Mouse (Mus musculus) A20 (cell line): ENCODE measurements around the gene D430042O09Rik.

Experiments
- DNase-seq: peaks from one replicate; pipeline ENCODE4 v3.0.0-alpha.2; 2011; ENCODE audit warnings: low read depth, low spot score

D430042O09Rik gene

DNA sequence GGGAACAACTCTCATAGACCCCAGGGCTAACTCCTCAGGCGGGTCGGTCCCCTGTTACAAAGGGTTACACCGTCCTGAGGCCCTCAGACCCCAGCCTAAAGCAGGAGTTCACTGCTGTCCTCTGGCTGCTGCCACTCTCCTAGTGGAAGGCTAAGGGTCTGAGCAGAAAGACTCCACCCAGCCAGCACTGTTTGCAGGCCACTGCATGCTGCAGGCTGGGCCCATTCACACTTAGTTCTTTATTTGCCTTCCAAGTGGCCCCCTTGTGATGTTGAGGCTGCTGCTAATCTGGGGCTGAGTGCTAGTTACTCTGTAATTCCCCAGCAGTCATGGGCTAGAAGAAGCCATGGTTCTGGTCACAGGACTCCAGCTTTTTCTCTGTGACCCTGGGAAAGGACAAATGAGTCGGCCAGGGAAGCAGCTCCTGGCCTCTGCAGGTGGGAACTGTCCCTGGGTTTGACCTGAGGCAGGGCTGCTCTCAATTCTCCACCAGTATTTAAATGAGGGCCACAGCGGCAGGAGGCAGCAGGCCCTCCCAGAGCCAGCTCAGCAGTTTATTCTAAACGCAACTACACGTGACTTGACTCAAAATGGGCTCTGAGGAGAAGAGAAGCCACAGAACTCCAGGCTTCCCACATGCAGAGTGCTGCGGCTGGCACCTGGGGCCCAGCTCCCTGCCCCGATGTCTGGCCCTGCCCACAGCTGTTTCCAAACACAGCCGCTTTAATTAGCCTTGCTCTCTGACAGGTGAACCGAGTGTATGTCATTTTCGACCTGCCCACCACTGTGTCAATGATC lies 163.9 kb downstream of the D430042O09Rik start:
- DNase-seq, result no peak

DNA sequence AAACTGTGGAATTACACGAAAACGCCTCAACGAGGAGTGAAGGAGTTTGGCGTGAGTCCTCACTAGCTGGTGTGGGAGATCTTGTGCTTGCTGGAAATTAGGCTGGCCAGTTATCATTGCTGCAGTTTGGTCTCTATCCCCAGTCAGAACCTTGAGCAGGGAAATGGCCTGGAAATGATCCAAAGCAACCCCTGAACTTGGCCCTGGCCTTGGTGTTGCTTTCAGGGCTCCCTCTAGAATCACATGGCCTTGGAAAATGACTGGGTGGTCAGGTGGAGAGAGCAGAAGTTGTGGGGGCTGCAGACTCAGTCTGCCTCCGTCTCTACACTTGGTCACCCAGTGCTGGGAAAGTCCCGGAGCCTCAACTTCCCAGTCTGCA lies 164.5 kb downstream of the D430042O09Rik start:
- no peak for DNase-seq

DNA sequence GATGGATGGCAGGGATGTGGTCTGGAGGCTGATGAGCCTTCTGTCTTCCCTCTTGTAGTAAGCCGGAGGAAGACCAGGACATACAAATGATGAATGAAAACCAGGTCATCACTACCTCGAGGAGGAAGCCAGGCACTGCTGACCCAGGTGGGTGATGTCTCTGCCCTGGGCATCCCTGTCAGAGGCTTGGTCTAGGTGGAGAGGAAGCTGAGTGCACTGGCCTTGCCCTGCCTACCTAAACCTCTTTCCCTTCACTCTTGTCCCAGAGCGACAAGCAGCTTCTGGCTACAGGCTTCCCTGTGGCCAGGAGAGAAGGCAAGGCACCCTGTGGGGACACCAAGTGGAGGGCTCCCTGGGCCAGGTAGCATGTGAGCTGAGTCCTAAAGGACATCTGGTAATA lies 165.2 kb downstream of the D430042O09Rik start:
- DNase-seq, result no peak

DNA sequence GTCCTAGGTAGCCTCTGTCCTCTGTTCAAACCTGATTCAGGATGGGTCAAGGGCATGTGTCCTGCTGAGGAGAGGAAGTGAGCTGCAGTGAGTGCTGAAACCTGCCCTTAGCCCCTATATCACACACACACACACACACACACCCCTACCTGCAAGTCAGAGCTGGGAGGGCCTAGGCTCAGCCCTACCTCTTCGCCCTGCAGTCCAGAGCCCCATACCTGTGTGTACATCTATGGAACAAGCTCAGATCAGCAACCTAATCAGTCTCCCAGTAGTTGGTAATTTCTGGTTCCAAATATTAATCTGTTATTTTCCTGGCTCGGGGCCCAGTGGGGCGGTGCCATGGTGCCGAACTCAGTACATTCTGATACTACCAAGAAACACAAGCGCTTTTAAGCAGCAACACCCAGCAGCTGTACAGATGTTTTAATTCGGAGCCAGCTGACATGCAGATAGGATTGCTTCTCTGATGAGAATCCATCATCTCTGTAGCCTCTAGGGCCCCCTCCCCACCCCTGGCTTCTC lies 166.3 kb downstream of the D430042O09Rik start:
- DNase-seq, result no peak

DNA sequence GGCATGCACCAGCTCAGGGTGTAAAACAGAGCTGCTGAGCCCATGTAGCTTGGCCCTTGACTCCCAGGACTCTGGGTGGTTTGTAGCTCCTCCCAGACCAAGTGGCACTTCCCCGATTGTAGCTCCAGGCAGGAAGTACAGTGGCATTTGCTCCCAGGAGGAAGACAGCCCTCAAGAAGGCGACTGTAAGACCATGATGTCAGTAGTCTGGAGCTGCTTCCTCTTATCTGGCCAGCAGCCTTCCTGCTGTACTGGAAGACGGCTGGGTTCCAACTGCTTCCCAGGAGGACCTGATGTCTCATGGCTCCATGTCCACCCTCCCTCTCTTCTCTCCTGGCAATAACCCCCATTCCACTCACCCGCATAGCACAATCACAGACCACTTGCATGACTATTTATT lies 170.4 kb downstream of the D430042O09Rik start:
- no peak for DNase-seq

DNA sequence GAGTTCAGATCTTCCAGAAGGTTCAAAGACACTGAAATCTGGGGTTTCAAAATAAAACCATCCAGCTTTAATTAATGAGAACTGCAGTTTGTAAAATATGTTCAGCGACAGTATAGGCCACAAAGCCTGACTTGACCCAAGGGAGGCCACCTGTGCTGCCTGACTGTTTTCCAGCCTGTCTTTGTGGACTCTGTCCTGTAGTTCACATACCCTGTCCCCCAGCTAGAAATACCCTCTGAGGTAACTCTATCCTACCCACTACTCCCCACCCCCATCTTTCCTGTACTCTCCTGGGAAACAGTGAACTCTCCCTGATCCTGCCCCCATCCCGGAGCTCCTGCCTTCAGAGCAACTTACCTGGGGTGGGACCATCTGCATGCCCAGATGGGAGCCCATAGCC lies 175.5 kb downstream of the D430042O09Rik start:
- DNase-seq, result no peak

DNA sequence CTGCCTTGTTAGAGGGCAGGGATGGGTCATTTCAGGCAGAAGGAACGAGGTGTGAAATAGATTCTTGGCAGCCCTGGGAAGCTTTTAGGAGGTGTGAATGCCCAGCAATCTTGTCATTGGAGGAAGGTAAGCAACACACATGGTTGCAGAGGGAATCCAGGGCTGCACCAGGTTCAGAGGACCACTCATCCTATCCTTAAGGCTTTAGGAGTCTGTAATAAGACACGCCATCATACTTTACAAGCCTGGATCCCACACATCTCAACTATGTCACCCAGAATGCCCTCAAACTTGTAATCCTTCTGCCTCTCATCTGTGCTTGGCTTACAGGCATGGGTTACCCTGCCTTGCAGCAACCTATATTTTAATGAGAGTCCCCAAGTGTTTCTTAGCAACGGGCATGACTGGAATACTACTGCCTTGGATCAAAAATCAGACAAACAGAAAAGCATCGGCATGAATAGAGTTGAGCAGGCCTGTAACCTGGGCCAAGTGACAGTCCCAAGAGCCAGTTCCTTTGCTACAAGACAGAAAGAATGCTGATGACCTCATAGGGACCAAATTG lies 178.5 kb downstream of the D430042O09Rik start:
- DNase-seq, result no peak

DNA sequence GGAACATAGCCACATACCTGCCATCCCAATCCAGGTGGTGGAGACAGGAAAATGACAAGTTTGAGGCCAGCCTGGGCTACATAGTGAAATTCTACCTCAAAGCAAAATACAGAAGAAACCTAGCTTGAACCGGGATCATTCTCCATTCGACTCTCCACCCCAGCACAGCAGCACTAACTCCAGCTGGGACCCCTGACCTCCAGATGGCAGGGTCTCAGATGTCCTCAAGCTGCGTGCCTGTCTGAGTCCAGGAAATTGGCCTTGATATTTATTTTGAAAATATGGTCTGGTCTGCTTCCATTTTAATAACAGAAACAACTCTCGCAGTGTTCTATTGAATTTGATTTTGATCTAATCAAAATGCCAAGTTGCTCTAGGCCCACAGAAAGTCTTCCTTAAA lies 179.4 kb downstream of the D430042O09Rik start:
- no peak for DNase-seq

DNA sequence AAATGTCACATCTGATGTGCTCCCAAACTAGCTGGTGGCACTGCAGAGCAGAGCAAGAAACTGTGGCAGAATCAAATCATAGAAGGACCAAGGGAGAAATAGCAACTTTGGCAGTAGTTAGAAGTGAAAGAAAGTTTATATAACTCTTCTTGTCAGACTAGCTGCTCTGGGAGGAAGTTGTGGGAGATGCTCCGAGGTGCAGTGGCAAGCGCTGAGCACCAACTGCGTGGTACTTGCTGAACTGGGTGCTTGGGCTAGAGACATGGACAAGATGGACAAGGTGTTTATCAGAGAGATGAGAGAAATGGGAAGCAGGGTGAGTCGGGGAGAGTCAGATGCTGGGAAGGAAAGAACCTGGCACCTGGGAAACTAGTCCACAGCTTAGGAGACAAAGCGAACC lies 180.1 kb downstream of the D430042O09Rik start:
- no peak for DNase-seq

DNA sequence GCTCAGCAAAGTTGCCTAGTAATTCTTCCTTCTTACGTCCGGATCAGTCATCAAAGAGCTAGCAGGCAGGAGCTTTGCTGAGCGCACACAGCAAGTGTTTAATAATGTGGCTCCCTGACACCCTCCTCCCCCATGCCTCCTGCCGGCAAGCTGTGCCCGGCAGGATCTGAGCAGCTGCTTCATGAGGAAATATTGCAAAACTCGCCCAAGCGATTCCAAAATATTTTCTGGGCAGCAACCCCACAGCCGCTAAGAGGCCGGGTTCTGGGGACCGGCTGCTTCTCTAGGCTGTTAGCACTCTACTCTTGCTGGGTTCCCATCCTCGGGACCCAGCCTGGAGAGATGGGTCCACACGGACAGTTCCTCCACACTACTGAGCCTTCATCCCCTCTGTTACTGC lies 180.7 kb downstream of the D430042O09Rik start:
- DNase-seq, result no peak

DNA sequence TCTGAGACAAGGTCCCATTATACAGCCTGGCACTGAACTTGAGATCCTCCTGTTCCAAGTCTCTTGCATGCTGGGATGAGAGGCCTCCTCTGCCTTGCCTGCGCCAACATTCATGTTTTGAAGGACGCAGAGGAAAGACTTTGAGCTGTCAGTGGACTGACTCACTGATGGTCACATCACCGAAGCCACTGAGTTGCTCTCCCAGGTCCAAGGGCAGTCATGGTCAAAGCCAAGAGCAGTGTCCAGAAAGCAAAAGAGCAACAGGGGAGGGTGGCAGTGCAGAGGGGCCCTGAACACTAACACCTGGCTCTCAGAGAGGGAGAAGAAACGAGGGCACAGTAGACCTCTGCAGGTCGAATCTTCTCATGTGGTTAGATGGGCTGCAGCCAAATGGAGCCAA lies 185.9 kb downstream of the D430042O09Rik start:
- no peak for DNase-seq

DNA sequence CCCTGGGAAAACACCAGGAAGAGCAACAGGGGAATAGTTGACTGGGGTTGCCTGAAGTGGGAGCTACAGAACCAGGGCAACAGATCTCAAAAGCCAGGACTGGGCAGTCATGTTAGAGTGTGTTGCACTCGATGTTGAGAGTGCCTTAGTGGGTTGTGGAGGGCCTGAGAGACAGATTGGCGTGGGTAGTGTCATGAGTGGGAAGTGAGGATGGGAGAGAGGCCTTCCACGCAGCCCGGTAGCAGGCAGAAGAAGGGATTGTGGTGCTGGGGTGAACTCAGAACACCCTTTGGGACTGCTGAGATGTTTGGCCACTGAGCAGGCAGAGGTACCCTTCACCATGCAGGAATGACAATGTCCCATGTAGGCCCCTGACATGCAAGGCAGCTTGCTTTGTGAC lies 189.4 kb downstream of the D430042O09Rik start:
- no peak for DNase-seq

DNA sequence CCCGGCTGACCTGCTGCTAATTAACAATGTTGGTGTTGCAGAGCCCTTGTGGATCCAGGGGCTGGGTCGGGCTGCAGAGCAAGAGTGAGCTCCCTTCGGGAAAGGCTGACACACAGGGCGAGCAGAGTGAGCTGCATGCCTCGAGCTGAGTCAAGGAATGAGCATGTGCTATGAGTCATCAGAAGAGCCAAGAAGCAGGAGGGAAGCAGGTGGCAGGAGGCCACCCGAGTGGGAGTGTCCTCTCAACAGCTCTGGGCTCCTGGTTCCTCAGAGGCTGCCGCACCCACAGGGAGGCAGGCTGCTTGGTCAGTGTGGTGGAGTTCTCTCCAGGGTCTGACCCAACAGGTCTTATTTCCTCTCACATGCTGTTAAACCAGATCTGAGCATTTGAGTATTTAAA lies 191.3 kb downstream of the D430042O09Rik start:
- peak; percentile 11 for DNase-seq

DNA sequence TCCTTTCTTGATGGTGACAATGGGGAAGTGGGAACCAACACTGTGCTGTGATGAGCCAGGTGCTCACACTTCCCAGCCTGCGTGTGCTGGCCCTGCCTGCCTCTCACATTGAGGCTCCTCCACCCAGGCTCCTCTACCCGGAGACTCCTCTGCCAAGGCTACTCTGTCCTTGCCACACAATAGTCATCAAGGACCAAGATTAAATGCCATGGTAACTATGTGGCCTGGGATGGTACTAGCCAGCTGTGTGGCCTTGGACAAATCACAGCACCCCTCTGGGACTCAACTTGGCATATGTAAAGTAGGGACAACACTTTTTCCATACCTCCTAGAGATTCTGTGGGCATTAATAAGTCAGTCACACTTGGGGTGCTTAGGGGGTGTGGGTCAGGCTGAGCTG lies 192.2 kb downstream of the D430042O09Rik start:
- DNase-seq, result no peak

DNA sequence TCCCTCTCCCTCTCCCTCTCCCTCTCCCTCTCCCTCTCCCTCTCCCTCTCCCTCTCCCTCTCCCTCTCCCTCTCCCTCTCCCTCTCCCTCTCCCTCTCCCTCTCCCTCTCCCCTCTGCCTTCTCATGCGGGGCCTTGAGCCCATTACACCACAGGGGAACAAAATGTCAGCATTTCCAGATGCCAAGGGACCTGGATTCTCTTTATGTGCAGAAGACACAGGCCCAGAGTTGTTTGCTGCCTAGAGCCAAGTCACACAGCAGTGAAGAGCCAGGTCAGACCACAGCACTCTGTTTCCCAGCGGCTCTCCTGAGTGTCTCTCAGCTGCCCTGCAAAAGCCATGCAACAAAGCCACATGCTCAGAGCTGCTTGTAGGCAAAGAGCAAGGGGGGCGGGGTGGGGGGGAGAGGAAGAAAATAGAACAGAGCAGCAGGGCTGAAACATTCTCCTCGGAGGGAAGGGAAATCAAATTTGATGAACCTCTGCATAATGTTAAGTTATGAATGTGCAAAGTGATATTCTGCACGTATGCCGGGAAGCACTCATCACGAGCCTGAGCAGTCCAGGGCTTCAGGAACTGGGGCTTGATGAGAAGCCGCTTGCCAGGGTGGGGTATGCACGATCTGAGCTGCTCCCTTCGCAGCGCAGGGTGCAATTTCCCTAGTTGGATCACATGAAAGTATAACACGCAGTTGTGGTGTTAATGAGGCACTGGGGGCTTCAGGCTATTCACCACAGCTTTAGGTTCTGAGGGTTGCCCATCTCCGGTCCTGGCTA lies 192.9 kb downstream of the D430042O09Rik start:
- no peak for DNase-seq

DNA sequence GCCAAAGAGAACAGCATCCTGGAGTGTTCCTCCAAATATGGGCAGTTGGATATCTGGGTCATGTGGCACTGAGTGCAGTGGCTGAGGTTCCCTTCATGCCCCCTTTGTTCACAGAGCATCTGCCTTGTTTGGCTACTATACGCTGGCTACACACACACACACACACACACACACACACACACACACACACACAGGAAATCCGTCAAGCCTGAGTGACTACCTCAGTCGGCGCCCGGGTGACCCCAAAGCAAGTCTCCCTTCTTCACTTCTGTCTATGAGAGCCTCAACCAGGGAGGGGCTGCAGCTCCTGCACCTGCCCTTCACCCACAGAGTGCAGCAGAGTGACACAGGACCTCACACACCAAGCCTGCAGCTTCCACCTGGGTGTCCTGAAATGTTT lies 213.1 kb downstream of the D430042O09Rik start:
- DNase-seq, result peak; percentile 92

DNA sequence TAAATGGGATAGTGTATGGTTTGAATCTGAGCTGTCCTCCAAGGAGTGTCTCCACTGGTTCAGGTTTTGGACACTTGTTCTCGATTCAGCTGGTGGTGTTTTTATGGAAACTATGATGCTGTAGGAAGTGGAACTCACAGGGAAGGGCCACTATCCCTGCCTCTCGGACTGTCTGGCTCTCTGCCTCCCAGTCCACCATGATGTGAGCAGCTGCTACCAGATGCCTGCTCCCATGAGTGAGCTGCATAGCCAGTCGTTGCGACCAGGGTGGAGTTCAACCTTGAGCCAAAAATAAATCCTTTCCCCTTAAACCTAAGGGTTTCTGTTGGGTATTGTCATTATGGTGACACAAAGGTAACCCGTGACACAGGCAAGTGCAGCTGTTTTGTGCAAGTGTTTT lies 216.4 kb downstream of the D430042O09Rik start:
- DNase-seq, result no peak
